Mouse (Mus musculus) fibroblast of lung, adult 2 months (primary cell): Measurements from ENCODE around the gene Irf6.

Experiments
- DNase-seq: peaks from one replicate; pipeline ENCODE4 v3.0.0-alpha.2; 2011; ENCODE audit warnings: low read depth

Irf6 gene

GRCm38 (mm10) chr1:193200640-193201382, 47.9 kb downstream of the Irf6 start:
- DNase-seq: no peak

- DNase-seq: no peak
Measured at GRCm38 (mm10) chr1:193201383-193201778, 48.5 kb downstream of the Irf6 start, which contains the start of gene Traf3ip3. TSS of gene Traf3ip3 (minus strand) at chr1:193201703.

GRCm38 (mm10) chr1:193203821-193204220, 50.9 kb downstream of the Irf6 start:
- DNase-seq: no peak

- DNase-seq: no peak
Measured at GRCm38 (mm10) chr1:193205431-193205830, 52.5 kb downstream of the Irf6 start.

- no peak for DNase-seq
Measured at GRCm38 (mm10) chr1:193207503-193207902, 54.6 kb downstream of the Irf6 start, which contains the start of gene Lamb3. TSS of gene Lamb3 (plus strand) at chr1:193207699.

GRCm38 (mm10) chr1:193208178-193208577, 55.3 kb downstream of the Irf6 start:
- no peak for DNase-seq

- no peak for DNase-seq
Measured at GRCm38 (mm10) chr1:193211371-193211770, 58.5 kb downstream of the Irf6 start.

- DNase-seq: no peak
Measured at GRCm38 (mm10) chr1:193214053-193214452, 61.1 kb downstream of the Irf6 start.

GRCm38 (mm10) chr1:193216000-193216399, 63.1 kb downstream of the Irf6 start:
- no peak for DNase-seq

GRCm38 (mm10) chr1:193220408-193220807, 67.5 kb downstream of the Irf6 start:
- no peak for DNase-seq
